Mouse (Mus musculus) heart, embryonic 14.5 days (tissue): Measurements from ENCODE around the gene Ptges3. TPM values are rescaled to one million over a fixed set of nuclear protein-coding genes. Genes with fewer than 3 reads are reported as not detected.

Experiments used
- ATAC-seq: fragments of 200-750 bp; cut with Nextera tagmentation; 2 replicates; pipeline ENCODE4 v1.8.0; 2017; ENCODE audit warnings: low read depth, moderate TSS enrichment; ENCODE audit not compliant: insufficient number of reproducible peaks, insufficient read depth, low FRiP score
- H3K27ac ChIP-seq, 2 experiments: fragments of 200-500 bp in 1 of 2; fragments of 300-500 bp in 1 of 2; sonication (generic) in 1 of 2; replicated peaks in 1 of 2; 2 replicates each; pipeline ENCODE4 v1.5.1; 2012 to 2014; ENCODE audit warnings: low read depth in 2 of 2, low read length in 2 of 2, control low read depth in 1 of 2, mild to moderate bottlenecking in 1 of 2, mixed read lengths in 1 of 2; ENCODE audit not compliant: control insufficient read depth in 1 of 2, insufficient read depth in 1 of 2
- H3K27me3 ChIP-seq: fragments of 300-500 bp; sonication (generic); 2 replicates; pipeline ENCODE4 v1.6.1; 2014; ENCODE audit warnings: mild to moderate bottlenecking, low read length, control low read depth; ENCODE audit not compliant: control insufficient read depth, insufficient read depth
- H3K36me3 ChIP-seq: fragments of 300-500 bp; sonication (generic); 2 replicates; pipeline ENCODE4 v1.6.1; 2014; ENCODE audit warnings: mild to moderate bottlenecking, control low read depth, low read length, mixed read lengths; ENCODE audit not compliant: control insufficient read depth, insufficient read depth
- H3K4me1 ChIP-seq, 2 experiments: fragments of 200-500 bp in 1 of 2; fragments of 300-500 bp in 1 of 2; sonication (generic) in 1 of 2; 2 replicates each; pipeline ENCODE4 v1.6.1; 2012 to 2014; ENCODE audit warnings: low read length in 2 of 2, control low read depth in 1 of 2, mixed read lengths in 1 of 2; ENCODE audit not compliant: control insufficient read depth in 2 of 2, insufficient read depth in 2 of 2
- H3K4me2 ChIP-seq: fragments of 300-500 bp; sonication (generic); 2 replicates; pipeline ENCODE4 v1.6.1; 2014; ENCODE audit warnings: mild to moderate bottlenecking, low read length
- H3K4me3 ChIP-seq, 2 experiments: fragments of 200-500 bp in 1 of 2; fragments of 300-500 bp in 1 of 2; sonication (generic) in 1 of 2; 2 replicates each; pipeline ENCODE4 v1.5.1; 2012 to 2014; ENCODE audit warnings: low read length in 2 of 2, mild to moderate bottlenecking in 2 of 2, control low read depth in 1 of 2, low read depth in 1 of 2, moderate library complexity in 1 of 2; ENCODE audit not compliant: control insufficient read depth in 1 of 2, insufficient read depth in 1 of 2
- H3K9ac ChIP-seq: fragments of 300-500 bp; sonication (generic); 2 replicates; pipeline ENCODE4 v1.6.1; 2014; ENCODE audit warnings: mild to moderate bottlenecking, low read length
- H3K9me3 ChIP-seq: fragments of 300-500 bp; sonication (generic); 2 replicates; pipeline ENCODE4 v1.6.1; 2016; ENCODE audit warnings: low read length, control low read depth; ENCODE audit not compliant: control insufficient read depth
- WGBS: fragments of 180-500 bp; shearing (Covaris S2); extraction: QIAGEN DNeasy Blood & Tissue Kit; methylation state at CpG from one replicate; pipeline ENCODE4 v1.1.7; 2014; 5-methylcytosine and 5-hydroxymethylcytosine counted together
- microRNA counts: library from miRNA; unstranded; fragments of <30 nt; microRNA quantifications from one replicate; lab custom pipeline; 2016
- microRNA-seq: library from miRNA; unstranded; fragments of <30 nt; microRNA quantifications from one replicate; pipeline ENCODE4, GENCODE M21; 2016
- polyA plus RNA-seq: library from polyadenylated mRNA; unstranded; fragments of >200 nt; fragmentation: Nextera tagmentation; extraction: Ambion mirVana; gene quantifications from 2 replicates; pipeline ENCODE4 v1.2.1, GENCODE M21; 2014

The Ptges3 gene
- polyA plus RNA-seq, 1 experiment from 2014 or later: 290 TPM

DNA sequence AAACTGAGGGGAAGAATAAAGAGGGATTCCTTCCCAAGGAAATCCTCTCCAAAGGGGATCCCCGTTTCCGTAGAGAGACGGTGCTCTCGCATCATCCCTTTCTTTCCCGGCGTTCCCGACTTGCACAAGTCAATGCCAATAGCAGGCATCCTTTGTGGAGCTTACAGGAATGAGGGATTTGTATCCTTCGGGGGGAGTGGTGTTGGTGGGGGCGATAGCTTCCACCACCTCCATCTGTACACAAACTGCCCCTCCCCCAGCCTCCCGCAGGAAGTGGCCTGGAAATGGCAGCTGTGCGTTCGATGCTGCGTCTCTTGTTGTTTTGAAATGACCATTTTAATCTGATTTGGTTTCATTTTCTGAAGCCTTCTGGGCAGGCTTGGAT is 38.8 kb downstream of the Ptges3 start:
- 0% methylated on average over 13 of the region's 13 CpGs for WGBS

DNA sequence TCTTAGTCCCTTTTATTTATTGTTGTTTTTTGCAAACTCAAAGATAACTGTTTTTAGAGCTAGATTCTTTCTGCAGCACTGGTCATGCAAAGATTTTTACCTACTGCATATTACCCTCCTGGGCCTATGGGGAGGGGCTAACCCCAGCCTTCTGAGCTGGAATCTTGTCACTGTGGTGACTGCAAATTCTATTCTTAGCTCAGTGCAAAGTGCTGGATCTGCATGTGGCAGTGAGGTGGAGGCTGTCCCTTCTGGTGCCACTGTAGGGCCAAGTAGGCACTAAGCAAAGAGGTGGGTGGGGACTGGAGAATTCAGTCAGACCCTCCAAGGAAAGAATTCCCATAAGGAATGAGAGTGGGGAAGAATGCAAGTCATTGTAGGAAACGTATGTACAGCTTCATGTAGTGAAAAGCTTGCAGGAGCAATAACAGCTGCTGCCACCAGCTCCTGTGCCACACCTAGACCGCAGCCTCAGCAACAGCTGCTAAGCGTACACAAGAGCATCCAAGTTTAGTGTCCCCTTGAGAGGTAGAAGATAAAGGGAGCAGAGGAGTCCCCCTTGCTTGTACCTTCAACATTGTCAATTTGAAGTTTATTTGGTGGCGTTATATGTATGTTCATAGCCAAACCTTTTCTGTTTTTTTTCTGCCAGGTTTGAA is 51.5 kb downstream of the Ptges3 start:
- WGBS: 51% methylated on average over 4 of the region's 4 CpGs
- H3K9ac ChIP-seq: 0 out of 2 replicates have a peak overlapping the region, but pooled peaks have one; percentile 1
- H3K4me2 ChIP-seq: no peak overlapping the region
- ATAC-seq: peak; percentile 75; the same call in 1 of the 2 replicates
- no peaks in the 10 kb centered on the region for H3K27me3 ChIP-seq
- no peak overlapping the region for H3K4me3 ChIP-seq
- H3K36me3 ChIP-seq: peaks cover 71% of the 10 kb centered on the region
- H3K4me1 ChIP-seq: peaks cover 2 to 13% of the 10 kb centered on the region in 2 experiments; a peak in 2 of 4 replicates
- peak overlapping the region in 1 of 2 experiments; percentile 61; a peak in 3 of 4 replicates for H3K27ac ChIP-seq
- no peaks in the 10 kb centered on the region for H3K9me3 ChIP-seq

More for the DNA sequence above, 38.8 kb downstream of the Ptges3 start:
- H3K9ac ChIP-seq: peak overlapping the region; percentile 93
- H3K27me3 ChIP-seq: no peaks in the 10 kb centered on the region
- H3K4me2 ChIP-seq: peak overlapping the region; percentile 88
- H3K4me1 ChIP-seq: peaks cover 17 to 34% of the 10 kb centered on the region in 2 experiments
- peaks cover 5% of the 10 kb centered on the region; the same call in 1 of the 2 replicates for H3K36me3 ChIP-seq
- H3K9me3 ChIP-seq: no peaks in the 10 kb centered on the region
- H3K27ac ChIP-seq: peak overlapping the region; percentile 56 to 74
- peak overlapping the region; percentile 93 to 100 for H3K4me3 ChIP-seq
- no peak for ATAC-seq

DNA sequence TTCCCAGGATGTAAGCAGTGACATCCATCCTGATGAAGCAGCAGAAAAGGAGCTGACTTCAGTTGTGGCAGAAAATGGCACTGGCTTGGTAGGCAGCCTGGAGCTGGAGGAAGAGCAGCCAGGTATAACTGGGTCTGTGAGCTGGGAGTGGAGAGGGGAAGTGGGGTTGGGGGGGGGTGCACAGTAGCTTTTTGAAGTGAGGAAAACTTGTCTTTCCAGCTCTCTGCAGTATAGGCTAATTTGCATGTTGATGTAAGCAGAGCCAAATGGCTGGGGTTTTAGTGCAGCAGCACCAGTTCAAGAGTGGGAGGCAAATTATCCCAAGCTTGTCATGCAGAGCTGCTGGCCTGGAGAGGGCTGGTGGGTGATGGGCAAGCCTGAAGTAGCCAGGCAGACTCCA is 52.5 kb downstream of the Ptges3 start:
- Histone ChIP-seq H3K27me3 (no peaks in the 10 kb centered on the region), H3K36me3 (peaks cover 81% of the 10 kb centered on the region), H3K9ac (no peak overlapping the region), H3K9me3 (no peaks in the 10 kb centered on the region), H3K4me3 (no peak overlapping the region), H3K27ac (no peak overlapping the region), H3K4me1 (peaks cover 2 to 13% of the 10 kb centered on the region in 2 experiments; a peak in 2 of 4 replicates), H3K4me2 (no peak overlapping the region)
- no peak for ATAC-seq

DNA sequence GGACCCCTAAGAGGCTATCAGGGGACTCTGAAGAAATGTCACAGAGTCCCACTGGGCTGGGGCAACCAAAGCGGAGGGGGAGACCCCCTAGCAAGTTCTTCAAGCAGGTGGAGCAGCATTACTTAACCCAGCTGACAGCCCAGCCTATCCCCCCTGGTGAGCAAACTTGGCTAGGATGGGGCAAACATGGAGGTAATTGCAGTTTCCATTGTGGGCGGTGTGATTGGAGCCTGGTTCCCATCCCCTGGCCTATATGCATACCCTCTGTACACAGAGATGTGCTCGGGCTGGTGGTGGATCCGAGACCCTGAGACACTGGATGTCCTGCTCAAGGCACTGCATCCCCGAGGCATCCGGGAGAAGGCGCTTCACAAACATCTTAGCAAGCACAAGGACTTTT is 65.1 kb downstream of the Ptges3 start:
- no peak overlapping the region for H3K4me3 ChIP-seq
- peaks cover 95% of the 10 kb centered on the region for H3K36me3 ChIP-seq
- no peak for ATAC-seq
- no peaks in the 10 kb centered on the region for H3K9me3 ChIP-seq
- H3K9ac ChIP-seq: no peak overlapping the region
- H3K4me2 ChIP-seq: no peak overlapping the region
- no peak overlapping the region for H3K27ac ChIP-seq
- WGBS: 90% methylated on average over 7 of the region's 7 CpGs
- H3K4me1 ChIP-seq: no peaks in the 10 kb centered on the region
- no peaks in the 10 kb centered on the region for H3K27me3 ChIP-seq

DNA sequence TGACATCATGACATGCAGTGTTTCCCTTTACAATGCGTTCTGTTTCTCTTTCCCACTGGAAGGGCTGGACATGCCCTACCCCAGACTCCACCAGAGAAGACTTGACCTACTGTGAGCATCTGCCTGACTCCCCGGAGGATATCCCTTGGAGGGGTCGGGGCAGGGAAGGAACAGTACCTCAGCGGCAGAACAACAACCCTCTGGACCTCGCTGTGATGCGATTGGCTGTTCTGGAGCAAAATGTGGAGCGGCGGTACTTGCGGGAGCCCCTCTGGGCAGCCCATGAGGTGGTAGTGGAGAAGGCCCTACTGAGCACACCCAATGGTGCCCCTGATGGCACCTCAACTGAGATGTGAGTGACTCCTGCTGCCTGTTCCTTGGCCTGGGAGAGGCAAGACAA is 66.1 kb downstream of the Ptges3 start:
- H3K36me3 ChIP-seq: peaks cover 92% of the 10 kb centered on the region
- H3K27ac ChIP-seq: no peak overlapping the region
- 92% methylated on average over 9 of the region's 9 CpGs for WGBS
- H3K9me3 ChIP-seq: no peaks in the 10 kb centered on the region
- H3K4me3 ChIP-seq: no peak overlapping the region
- H3K4me2 ChIP-seq: no peak overlapping the region
- H3K9ac ChIP-seq: no peak overlapping the region
- H3K27me3 ChIP-seq: no peaks in the 10 kb centered on the region
- no peaks in the 10 kb centered on the region for H3K4me1 ChIP-seq
- no peak for ATAC-seq

DNA sequence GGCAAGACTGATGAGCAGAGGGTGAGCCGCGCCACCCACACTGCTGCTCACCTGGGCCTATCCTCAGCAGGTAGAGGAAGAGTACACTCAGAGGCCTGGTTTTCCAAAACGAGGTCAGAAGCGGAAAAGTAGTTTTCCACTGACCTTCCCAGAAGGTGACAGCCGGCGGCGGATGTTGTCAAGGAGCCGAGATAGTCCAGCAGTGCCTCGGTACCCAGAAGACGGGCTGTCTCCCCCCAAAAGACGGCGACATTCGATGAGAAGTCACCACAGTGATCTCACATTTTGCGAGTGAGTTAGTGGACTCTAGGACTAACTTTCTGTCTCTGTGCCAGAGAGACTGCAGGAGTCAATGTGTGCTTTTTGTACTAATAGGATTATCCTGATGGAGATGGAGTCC is 67.2 kb downstream of the Ptges3 start:
- ATAC-seq: no peak
- Histone ChIP-seq H3K36me3 (peaks cover 92% of the 10 kb centered on the region), H3K27ac (no peak overlapping the region), H3K4me2 (no peak overlapping the region), H3K9me3 (no peaks in the 10 kb centered on the region), H3K9ac (no peak overlapping the region), H3K4me3 (no peak overlapping the region), H3K27me3 (no peaks in the 10 kb centered on the region), H3K4me1 (no peaks in the 10 kb centered on the region)
- WGBS: 80% methylated on average over 14 of the region's 14 CpGs

MicroRNAs within 50 kb of the gene (microRNA counts, 519-probe panel; counts per million panel counts)
- 322 counts per million, percentile 70 among the panel's probes with 10 or more counts for microRNA mmu-miR-677 (lab: Ali Mortazavi, UCI)

Small RNAs within 50 kb of the gene (microRNA-seq; reads per million reads assigned to microRNA genes)
- 33.8 reads per million, percentile 37 among the genes with 10 or more reads in this experiment for gene Mir677

Other genes starting within 250 kb of the Ptges3 start
- gene Rdh19, start 209.0 kb upstream of the Ptges3 start, polyA plus RNA-seq: not detected in 2 replicates
- gene Rdh16f2, start 192.5 kb upstream of the Ptges3 start, polyA plus RNA-seq: not detected in 2 replicates
- not detected in 2 replicates for gene Rdh7, start 170.1 kb upstream of the Ptges3 start, polyA plus RNA-seq
- gene Sdr9c7, start 160.4 kb upstream of the Ptges3 start, polyA plus RNA-seq: not detected in 2 replicates
- not detected in 2 replicates for gene Hsd17b6, start 51.3 kb upstream of the Ptges3 start, polyA plus RNA-seq
- gene Prim1, start 43.8 kb upstream of the Ptges3 start, polyA plus RNA-seq: 44.8 and 44.9 TPM in 2 replicates
- gene Naca, start 23.4 kb upstream of the Ptges3 start, polyA plus RNA-seq: 540 and 614 TPM in 2 replicates
- 6,412 and 6,474 TPM in 2 replicates for gene Atp5b, start 24.3 kb downstream of the Ptges3 start, polyA plus RNA-seq
- 13.3 and 17.2 TPM in 2 replicates for gene Baz2a, start 32.6 kb downstream of the Ptges3 start, polyA plus RNA-seq
- 32.3 and 32.6 TPM in 2 replicates for gene Rbms2, start 121.3 kb downstream of the Ptges3 start, polyA plus RNA-seq
- 0.54 and 1.1 TPM in 2 replicates for gene Gls2, start 135.5 kb downstream of the Ptges3 start, polyA plus RNA-seq
- gene Spryd4, start 152.9 kb downstream of the Ptges3 start, polyA plus RNA-seq: 44.2 and 47.6 TPM in 2 replicates
- gene Mip, start 166.9 kb downstream of the Ptges3 start, polyA plus RNA-seq: not detected in 2 replicates
- 23.6 and 25.2 TPM in 2 replicates for gene Timeless, start 173.1 kb downstream of the Ptges3 start, polyA plus RNA-seq
- 0.15 TPM in 1 of 2 replicates, not detected in the other for gene Apon, start 195.1 kb downstream of the Ptges3 start, polyA plus RNA-seq
- gene Apof, start 209.7 kb downstream of the Ptges3 start, polyA plus RNA-seq: not detected in 2 replicates
- gene Stat2, start 211.6 kb downstream of the Ptges3 start, polyA plus RNA-seq: 10.0 and 10.9 TPM in 2 replicates
- gene Il23a, start 239.8 kb downstream of the Ptges3 start, polyA plus RNA-seq: 3.3 and 4.3 TPM in 2 replicates
- 28.8 and 29.6 TPM in 2 replicates for gene Pan2, start 244.4 kb downstream of the Ptges3 start, polyA plus RNA-seq